Mouse (Mus musculus) heart, embryonic 10.5 days (tissue): Measurements from ENCODE around the gene Ms4a1. TPM values are rescaled to one million over a fixed set of nuclear protein-coding genes. Genes with fewer than 3 reads are reported as not detected.
A peak's percentile ranks its signal among the peaks of the same experiment; 100 is the strongest.
"Not testable (repeated sequence)": the region's sequence is repeated elsewhere in the genome, so short reads cannot be mapped to it uniquely, and the experiment has no call there.

ENCODE experiments used
- DNase-seq: peaks from one replicate; pipeline ENCODE4 v3.0.0-alpha.2; 2017; ENCODE audit warnings: low spot score
- H3K27ac ChIP-seq: fragments of 300-500 bp; sonication (generic); 2 replicates; pipeline ENCODE4 v1.5.1; 2016; ENCODE audit warnings: mild to moderate bottlenecking
- H3K27me3 ChIP-seq: fragments of 300-500 bp; sonication (generic); 2 replicates; pipeline ENCODE4 v1.6.1; 2016; ENCODE audit warnings: mild to moderate bottlenecking; ENCODE audit not compliant: poor library complexity, insufficient read depth, severe bottlenecking
- H3K36me3 ChIP-seq: fragments of 300-500 bp; sonication (generic); 2 replicates; pipeline ENCODE4 v1.6.1; 2016; ENCODE audit warnings: mild to moderate bottlenecking, moderate library complexity
- H3K4me1 ChIP-seq: fragments of 300-500 bp; sonication (generic); 2 replicates; pipeline ENCODE4 v1.6.1; 2016; ENCODE audit warnings: mild to moderate bottlenecking
- H3K4me3 ChIP-seq: fragments of 300-500 bp; sonication (generic); 2 replicates; pipeline ENCODE4 v1.5.1; 2016; ENCODE audit warnings: mild to moderate bottlenecking, moderate library complexity
- H3K9me3 ChIP-seq: fragments of 300-500 bp; sonication (generic); 2 replicates; pipeline ENCODE4 v1.6.1; 2016; ENCODE audit warnings: mild to moderate bottlenecking, moderate library complexity
- WGBS: fragments of 180-500 bp; shearing (Covaris S2); methylation state at CpG from one replicate; pipeline ENCODE4 v1.1.7; 2016; 5-methylcytosine and 5-hydroxymethylcytosine counted together
- polyA plus RNA-seq: library from polyadenylated mRNA; unstranded; fragments of >200 nt; fragmentation: Nextera tagmentation; extraction: Ambion mirVana; gene quantifications from 2 replicates; pipeline ENCODE4 v1.2.1, GENCODE M21; 2016

The Ms4a1 gene
- polyA plus RNA-seq, result not detected in 2 replicates

DNA sequence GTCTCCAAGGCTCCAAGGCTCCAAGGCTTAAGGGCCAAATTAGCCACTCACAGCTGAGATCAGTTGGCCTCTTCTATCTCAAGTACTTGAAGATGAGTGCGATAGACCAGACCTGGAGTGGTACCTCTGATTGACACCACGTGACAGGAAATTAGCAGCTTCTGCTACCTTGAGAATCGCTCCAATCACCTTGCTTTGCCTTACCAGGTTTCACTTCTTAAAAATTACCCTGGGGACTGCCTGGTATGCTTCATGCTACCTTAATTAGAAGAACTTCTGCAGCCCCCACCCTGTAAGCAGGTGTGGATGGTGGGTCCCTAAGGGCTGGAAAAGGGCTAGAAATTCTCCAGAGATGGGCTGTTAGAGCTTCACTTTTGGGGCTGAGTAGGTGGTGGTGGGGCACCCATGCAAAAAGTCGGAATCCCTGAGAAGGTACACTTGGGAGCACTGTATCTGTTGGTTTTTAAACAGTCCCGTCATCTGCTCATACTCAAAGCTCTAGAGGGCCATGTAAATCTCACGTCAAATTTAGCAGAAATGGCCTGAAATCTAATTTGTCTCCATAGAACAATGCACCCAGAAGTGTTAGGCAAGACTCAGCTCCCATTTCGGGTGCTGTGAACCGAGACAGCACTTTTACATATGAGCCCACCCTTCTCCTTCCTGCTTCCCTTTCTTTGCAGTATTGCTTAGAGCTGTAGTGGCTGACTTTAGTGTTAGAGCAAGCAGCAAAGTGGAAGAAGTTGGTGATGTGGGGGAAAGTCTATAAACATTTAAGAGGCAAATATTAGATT is at the start of gene Ms4a1:
TSS of gene Ms4a1 (minus strand) at position 190 of the 794 bp plus-strand sequence.
- H3K9me3 ChIP-seq, result no peaks in the 10 kb centered on the region
- H3K36me3 ChIP-seq, result no peaks in the 10 kb centered on the region
- H3K4me3 ChIP-seq, result no peak within 1 kb of the TSS
- 76% methylated on average over 8 of the region's 8 CpGs for WGBS
- H3K4me1 ChIP-seq, result no peaks in the 10 kb centered on the region
- no peak for DNase-seq
- no peak within 1 kb of the TSS for H3K27ac ChIP-seq
- no peaks in the 10 kb centered on the region for H3K27me3 ChIP-seq

DNA sequence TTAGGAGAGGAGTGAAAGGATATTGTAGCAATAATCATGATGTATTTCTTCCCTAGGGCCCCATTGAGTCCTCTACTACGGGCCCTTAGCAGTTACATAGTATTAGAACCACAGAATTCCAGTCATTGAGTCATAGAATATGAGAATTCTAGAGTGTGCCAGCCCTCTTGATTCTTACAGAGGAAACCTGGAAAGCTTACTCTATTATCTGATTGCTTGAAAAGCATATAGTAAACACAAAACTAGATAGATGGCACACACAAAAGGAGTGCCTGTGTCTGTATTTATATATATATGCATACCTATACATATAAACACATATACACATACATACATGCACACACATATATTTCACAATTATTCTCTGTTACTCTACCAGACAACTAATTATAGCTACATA is 48.3 kb upstream of the Ms4a1 start, which contains the start of gene Ms4a14:
TSS of gene Ms4a14 (minus strand) at position 101 of the 400 bp plus-strand sequence.
- no peak for DNase-seq
- H3K4me3 ChIP-seq, result no peak within 1 kb of the TSS
- no peak within 1 kb of the TSS for H3K27ac ChIP-seq
- 81% methylated on average over 1 of the region's 1 CpGs for WGBS
- H3K27me3 ChIP-seq, result no peaks in the 10 kb centered on the region
- H3K4me1 ChIP-seq, result no peaks in the 10 kb centered on the region
- H3K9me3 ChIP-seq, result no peaks in the 10 kb centered on the region
- H3K36me3 ChIP-seq, result no peaks in the 10 kb centered on the region

DNA sequence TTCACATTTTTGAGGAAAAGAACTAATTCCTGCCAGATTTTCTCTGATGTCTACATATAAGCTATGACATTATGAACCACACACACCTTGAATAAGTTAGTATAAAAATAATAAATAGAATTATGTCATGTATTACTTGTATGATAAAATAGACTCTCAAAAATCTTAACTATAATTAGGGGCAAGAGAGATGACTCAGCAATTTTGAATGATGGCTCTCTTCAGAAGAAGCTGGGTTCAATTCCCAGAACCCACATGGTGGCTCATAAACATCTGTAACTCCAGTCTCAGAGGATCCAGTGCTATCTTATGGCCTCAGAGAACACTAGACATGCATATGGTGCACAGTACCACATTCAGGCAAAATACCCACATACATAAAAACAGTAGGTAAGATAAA is 42.8 kb upstream of the Ms4a1 start:
- Histone ChIP-seq H3K4me1 (no peaks in the 10 kb centered on the region), H3K9me3 (no peaks in the 10 kb centered on the region), H3K27ac (no peak overlapping the region), H3K4me3 (no peak overlapping the region), H3K27me3 (no peaks in the 10 kb centered on the region), H3K36me3 (no peaks in the 10 kb centered on the region)
- DNase-seq, result no peak

DNA sequence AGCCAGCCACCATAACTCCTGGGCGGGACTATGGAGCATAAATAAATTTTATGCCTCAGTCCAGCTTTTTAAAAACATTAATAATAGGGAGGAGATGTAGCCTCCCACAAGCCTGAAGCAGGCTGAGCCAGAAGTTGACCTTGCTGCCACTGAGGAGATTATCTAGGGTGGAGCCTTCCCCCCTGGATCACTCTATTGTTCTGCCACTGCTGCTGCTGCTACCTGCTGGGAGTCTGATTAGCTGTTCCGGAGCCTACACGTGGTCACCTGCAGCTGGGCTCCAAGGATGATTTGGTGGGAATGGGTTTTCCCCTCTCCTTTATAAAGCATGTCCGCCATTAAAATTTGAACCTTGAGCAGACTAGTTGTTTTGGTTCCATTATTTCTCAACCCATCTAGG is 33.5 kb upstream of the Ms4a1 start:
- H3K4me3 ChIP-seq, DNase-seq, H3K4me1 ChIP-seq, H3K36me3 ChIP-seq, H3K9me3 ChIP-seq, H3K27me3 ChIP-seq, H3K27ac ChIP-seq: not testable (repeated sequence)
- 51% methylated on average over 4 of the region's 4 CpGs for WGBS

DNA sequence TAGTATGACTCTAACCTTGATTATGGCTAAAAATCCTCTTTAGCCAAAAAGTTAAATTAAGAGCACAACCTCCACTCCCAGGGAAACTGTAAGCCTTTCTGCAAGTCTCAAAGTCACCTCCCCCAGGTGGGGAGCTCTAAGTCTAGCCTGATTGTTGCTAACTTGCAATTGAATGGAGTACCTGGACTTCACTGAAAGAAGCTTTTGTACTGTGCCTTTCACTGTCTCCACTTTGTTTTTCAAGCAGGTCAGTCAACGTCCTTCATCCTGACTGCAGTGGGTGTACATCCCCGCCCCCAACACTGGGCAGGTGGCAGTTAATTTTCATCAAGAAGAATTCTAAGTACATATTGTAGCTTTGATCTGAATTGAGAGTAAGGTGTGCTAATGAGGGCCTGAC is 32.9 kb upstream of the Ms4a1 start:
- H3K27ac ChIP-seq, result no peak overlapping the region
- H3K27me3 ChIP-seq, result no peaks in the 10 kb centered on the region
- no peaks in the 10 kb centered on the region for H3K4me1 ChIP-seq
- no peak for DNase-seq
- H3K4me3 ChIP-seq, result no peak overlapping the region
- H3K9me3 ChIP-seq, result no peaks in the 10 kb centered on the region
- 65% methylated on average over 2 of the region's 2 CpGs for WGBS
- H3K36me3 ChIP-seq, result no peaks in the 10 kb centered on the region

DNA sequence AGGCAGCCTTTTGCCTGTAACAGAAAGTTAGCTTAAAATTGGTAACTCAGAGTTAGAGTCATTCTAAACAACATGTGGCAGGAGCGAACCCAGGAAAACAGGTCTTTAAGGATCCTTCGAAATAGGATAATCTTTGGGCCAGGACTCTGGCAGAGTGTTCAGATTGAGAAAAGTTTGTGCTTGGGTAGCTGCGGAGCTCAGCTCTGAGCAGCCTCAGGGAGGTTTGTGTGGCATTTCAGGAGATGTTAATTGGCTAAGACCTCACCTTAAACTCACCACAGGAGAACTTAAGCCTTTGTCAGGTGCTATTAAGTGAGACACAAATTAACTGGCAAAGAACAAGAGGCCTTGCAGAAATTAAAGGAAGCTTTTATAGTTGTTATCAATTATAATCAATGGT is 27.6 kb upstream of the Ms4a1 start:
- not testable (repeated sequence) for DNase-seq
- WGBS, result 4% methylated on average over 3 of the region's 3 CpGs

DNA sequence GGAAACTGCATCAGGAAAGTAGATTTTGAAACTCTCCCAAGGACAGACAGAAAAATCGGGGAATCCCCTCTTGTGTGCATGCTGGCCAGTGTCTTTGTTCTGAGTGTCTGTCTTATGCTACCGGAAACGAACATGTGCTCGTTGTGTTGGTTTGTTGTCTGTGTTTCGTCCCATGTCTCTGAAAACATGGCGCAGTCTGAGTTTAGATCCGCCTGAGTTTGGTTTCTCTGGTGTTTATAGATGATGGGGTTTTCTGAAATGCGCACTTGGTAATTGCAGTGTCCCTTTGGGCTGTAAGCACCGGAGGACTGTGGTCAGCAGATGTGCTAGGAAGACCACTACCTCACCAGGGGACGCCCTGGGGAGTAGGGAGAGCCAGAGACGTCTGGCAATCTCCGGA is 26.9 kb upstream of the Ms4a1 start:
- no peaks in the 10 kb centered on the region for H3K36me3 ChIP-seq
- H3K27me3 ChIP-seq, result no peaks in the 10 kb centered on the region
- peak; percentile 76 for DNase-seq
- H3K27ac ChIP-seq, result peak overlapping the region; percentile 77
- no peaks in the 10 kb centered on the region for H3K4me1 ChIP-seq
- H3K4me3 ChIP-seq, result peak overlapping the region; percentile 55
- 5% methylated on average over 12 of the region's 12 CpGs for WGBS
- H3K9me3 ChIP-seq, result no peaks in the 10 kb centered on the region

More for the DNA sequence above, 27.6 kb upstream of the Ms4a1 start:
- not testable (repeated sequence) for H3K9me3 ChIP-seq, H3K27ac ChIP-seq, H3K4me1 ChIP-seq, H3K27me3 ChIP-seq, H3K36me3 ChIP-seq
- peak overlapping the region; percentile 55 for H3K4me3 ChIP-seq

DNA sequence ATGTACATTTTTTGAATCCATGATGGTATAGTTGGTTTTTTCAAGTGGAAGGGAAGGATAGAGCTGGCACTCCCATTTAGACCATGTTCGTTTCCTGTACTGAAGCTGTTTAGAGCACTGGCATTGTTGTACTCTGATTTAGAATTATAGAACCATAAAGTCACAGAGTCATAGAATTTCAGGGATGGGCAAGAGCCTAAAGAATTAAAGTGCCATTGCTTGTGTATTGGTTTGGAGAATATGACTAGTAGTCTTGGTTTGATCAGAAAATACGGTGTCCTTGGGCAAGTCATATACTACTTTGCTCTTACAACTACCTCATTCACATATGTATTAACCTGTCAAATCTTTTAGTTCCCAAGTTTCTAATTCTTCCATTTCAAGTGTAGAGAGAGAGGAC is 17.7 kb upstream of the Ms4a1 start, which contains the start of gene Ms4a5:
TSS of gene Ms4a5 (minus strand) at position 101 of the 400 bp plus-strand sequence.
- 88% methylated on average over 2 of the region's 2 CpGs for WGBS
- Histone ChIP-seq H3K27me3 (no peaks in the 10 kb centered on the region), H3K27ac (no peak within 1 kb of the TSS), H3K36me3 (no peaks in the 10 kb centered on the region), H3K4me3 (no peak within 1 kb of the TSS), H3K4me1 (no peaks in the 10 kb centered on the region), H3K9me3 (no peaks in the 10 kb centered on the region)
- no peak for DNase-seq

DNA sequence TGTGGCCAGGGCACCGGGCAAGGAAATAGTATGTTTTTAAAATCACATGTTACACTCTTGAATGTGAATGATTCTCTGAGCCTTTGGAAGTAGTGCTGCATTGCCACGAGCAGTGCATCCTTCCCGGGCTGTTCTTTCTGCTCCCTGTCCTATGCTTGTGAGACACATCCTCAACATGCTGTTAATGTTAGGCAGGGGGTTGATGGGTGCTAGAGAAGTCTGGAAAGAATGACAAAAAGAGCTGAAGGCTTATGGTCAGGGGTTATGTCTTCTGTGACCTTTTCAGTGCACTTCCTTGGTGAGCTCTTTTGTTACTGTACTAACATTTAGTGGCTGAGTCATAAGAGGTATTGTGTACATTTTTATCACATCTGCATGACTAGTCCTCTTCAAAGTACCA is 14.2 kb upstream of the Ms4a1 start:
- H3K9me3 ChIP-seq, result no peaks in the 10 kb centered on the region
- DNase-seq, result no peak
- no peaks in the 10 kb centered on the region for H3K4me1 ChIP-seq
- no peaks in the 10 kb centered on the region for H3K36me3 ChIP-seq
- no peak overlapping the region for H3K27ac ChIP-seq
- H3K4me3 ChIP-seq, result no peak overlapping the region
- H3K27me3 ChIP-seq, result no peaks in the 10 kb centered on the region
- 86% methylated on average over 3 of the region's 3 CpGs for WGBS

DNA sequence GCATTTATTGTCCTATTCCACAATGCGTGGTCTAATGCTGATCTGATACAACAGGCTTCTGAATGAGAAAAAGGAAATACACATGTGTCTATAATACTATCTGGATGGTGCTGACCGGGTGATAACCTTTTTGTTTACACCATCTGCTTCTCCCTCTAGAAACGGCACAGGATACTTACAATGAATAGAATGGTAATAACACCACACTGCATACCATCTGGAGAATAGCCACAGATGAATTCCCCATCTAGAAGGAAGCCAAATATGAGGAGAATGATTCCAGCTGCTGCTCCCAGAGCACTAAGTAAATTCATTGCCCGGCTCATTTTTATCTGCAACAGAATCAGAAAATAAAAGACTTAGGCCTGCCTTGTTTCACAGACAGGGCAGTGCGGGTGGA is 10.4 kb upstream of the Ms4a1 start:
- 70% methylated on average over 5 of the region's 5 CpGs for WGBS

DNA sequence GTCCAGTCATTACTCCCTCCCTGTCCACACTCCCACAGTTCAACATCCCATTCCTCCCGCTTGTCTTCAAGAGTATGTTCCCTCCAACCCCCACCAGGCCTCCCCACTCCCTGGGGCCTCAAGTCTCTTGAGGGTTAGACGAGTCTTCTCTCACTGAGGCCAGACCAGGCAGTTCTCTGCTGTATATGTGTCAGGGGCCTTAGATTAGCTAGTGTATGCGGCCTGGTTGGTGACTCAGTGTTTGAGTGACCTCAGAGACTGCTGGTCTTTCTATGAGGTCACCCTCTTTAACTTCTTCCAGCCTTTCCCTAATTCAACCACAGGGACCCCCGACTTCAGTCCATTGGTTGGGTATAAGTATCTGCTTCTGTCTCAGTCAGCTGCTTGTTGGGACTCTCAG is 915 bp upstream of the Ms4a1 start:
- no peak overlapping the region for H3K4me3 ChIP-seq
- H3K36me3 ChIP-seq, result no peaks in the 10 kb centered on the region
- WGBS, result 72% methylated on average over 4 of the region's 4 CpGs
- H3K27me3 ChIP-seq, result no peaks in the 10 kb centered on the region
- DNase-seq, result no peak
- no peak overlapping the region for H3K27ac ChIP-seq
- H3K4me1 ChIP-seq, result no peaks in the 10 kb centered on the region
- H3K9me3 ChIP-seq, result no peaks in the 10 kb centered on the region

More for the DNA sequence above, 10.4 kb upstream of the Ms4a1 start:
- no peak overlapping the region for H3K27ac ChIP-seq
- H3K4me1 ChIP-seq, result no peaks in the 10 kb centered on the region
- no peak for DNase-seq
- H3K36me3 ChIP-seq, result no peaks in the 10 kb centered on the region
- no peaks in the 10 kb centered on the region for H3K27me3 ChIP-seq
- no peak overlapping the region for H3K4me3 ChIP-seq
- H3K9me3 ChIP-seq, result no peaks in the 10 kb centered on the region

DNA sequence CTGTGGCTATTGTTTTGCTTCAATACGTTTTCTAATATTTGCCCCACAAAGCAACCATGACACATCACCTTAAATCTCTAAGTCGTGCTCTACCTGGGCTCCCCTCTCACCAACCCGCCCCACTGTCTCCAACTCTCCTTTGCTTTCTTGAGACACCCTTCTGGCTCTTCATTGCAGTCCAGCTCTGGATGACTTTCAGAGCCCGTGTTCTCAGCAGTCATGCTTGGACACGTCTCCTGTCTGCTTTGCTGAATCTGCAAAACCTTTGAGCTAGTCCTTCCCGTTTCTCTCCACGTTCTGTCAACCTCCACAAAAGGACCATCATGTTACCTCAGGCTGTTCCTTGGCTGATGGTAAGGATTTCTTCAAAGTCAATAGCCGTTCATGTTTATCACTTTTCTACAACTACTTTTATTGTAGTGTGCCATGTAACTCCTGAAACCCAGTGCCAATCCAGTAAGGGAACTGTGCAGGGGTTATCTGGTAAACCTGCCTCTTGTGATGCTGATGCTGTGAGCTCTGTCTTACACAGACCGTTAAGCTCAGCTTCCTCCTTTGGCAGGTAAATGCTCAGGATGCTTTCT is 1.3 kb downstream of the Ms4a1 start:
- 78% methylated on average over 9 of the region's 9 CpGs for WGBS
- DNase-seq, result no peak
- no peak overlapping the region for H3K27ac ChIP-seq
- no peaks in the 10 kb centered on the region for H3K27me3 ChIP-seq
- H3K4me1 ChIP-seq, result no peaks in the 10 kb centered on the region
- H3K4me3 ChIP-seq, result no peak overlapping the region
- no peaks in the 10 kb centered on the region for H3K36me3 ChIP-seq
- H3K9me3 ChIP-seq, result no peaks in the 10 kb centered on the region

DNA sequence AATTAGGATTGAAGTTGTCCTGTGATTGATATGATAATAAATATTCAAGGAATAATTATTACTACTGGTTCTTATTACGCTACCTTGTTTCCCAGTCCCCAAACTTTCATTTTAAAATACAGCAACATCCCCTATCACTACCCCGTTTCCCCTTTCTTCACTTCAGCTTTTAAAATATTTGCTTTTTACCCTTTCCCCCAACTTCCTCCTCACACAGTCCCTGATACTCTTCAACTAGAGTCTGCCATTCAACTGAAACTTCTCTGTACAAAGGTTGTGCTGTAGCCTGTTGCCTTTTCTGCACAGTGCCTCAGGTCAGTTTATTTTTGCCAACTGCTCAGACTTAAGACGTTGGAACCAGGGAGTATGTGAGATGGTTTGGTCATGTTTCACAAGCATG is 2.5 kb downstream of the Ms4a1 start:
- no peaks in the 10 kb centered on the region for H3K36me3 ChIP-seq
- no peaks in the 10 kb centered on the region for H3K4me1 ChIP-seq
- no peak for DNase-seq
- no peaks in the 10 kb centered on the region for H3K27me3 ChIP-seq
- H3K27ac ChIP-seq, result no peak overlapping the region
- no peak overlapping the region for H3K4me3 ChIP-seq
- no peaks in the 10 kb centered on the region for H3K9me3 ChIP-seq
- WGBS, result 81% methylated on average over 3 of the region's 3 CpGs
